Mouse (Mus musculus) layer of hippocampus, adult 8-10 months (tissue): ENCODE measurements around the gene Nefh. TPM values are rescaled to one million over a fixed set of nuclear protein-coding genes. Genes with fewer than 3 reads are reported as not detected.

Experiments
- DNase-seq, 2 experiments: peaks; one replicate each; pipeline ENCODE4 v3.0.0; 2022; ENCODE audit warnings: low spot score in 2 of 2
- microRNA-seq, 2 experiments: library from miRNA; unstranded; fragments of <30 nt; microRNA quantifications; one replicate each; pipeline ENCODE4 v1.2.0; 2022
- total RNA-seq, 4 experiments: library from RNA; stranded (reverse); gene quantifications; 2 replicates each; pipeline ENCODE4 v1.2.4; 2022

The Nefh gene
- total RNA-seq, 4 experiments from 2014 or later, result 42.3 to 45.7 (median 45.6) TPM

GRCm38 (mm10) chr11:4953401-4953800 is 5.5 kb upstream of the Nefh start:
- no peak for DNase-seq

DNA sequence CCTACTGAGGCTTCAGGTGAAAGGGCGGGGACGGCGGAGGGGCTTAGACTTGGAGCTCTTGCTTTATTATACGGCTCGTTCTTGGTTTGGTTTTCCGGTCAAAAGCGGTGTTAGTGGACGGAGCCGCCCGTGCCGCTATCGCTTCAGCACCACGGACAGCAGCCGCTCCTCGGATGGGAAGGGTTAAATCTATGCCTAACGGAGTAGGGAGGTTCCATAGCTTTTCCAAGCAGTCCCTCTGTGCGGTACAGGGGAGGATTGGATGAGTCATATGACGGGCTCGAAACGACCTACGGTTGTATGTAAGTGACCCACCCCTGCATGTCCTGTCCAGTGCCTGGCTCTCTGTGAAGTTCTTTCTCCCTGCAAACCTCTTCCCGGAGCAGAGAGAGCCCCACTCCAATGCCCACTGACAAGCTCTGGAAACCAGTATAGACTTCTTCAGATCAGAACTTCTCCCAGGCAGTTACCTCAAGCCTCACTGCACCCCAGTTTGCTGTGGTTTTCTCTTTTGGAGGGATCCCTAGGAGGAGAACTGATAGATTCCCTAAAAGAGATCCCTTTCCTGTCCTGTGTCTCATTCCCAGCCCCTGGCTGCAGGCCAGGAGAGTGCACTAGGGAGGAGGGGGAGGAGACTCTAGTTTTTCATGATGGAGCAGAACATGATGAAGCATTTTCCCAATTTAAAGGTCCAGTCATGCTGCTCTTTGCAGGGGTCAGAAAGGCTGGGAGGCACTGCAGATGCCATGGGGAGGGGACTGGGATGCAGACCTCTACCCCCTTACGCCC is 1.6 kb upstream of the Nefh start:
- no peak for DNase-seq

DNA sequence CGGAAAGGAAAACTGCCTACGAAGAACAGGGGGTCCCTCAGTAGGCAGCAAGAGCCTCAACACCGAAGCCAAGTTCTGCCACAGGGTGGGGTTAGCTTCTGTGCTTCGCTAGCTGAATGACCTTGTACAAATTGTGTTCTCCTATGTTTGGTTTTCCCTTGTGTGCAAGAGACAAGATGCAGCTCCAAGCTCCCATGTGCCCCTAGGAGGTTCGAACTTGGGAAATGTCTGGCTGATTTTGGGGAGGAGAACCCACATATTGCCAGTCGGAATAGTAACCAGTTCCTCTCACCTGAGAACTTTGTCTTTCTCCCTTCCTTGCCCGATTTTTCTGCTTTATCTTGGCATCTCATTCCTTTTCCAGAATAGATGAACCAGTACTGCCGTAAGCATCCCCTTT is 928 bp upstream of the Nefh start:
- DNase-seq, result no peak

DNA sequence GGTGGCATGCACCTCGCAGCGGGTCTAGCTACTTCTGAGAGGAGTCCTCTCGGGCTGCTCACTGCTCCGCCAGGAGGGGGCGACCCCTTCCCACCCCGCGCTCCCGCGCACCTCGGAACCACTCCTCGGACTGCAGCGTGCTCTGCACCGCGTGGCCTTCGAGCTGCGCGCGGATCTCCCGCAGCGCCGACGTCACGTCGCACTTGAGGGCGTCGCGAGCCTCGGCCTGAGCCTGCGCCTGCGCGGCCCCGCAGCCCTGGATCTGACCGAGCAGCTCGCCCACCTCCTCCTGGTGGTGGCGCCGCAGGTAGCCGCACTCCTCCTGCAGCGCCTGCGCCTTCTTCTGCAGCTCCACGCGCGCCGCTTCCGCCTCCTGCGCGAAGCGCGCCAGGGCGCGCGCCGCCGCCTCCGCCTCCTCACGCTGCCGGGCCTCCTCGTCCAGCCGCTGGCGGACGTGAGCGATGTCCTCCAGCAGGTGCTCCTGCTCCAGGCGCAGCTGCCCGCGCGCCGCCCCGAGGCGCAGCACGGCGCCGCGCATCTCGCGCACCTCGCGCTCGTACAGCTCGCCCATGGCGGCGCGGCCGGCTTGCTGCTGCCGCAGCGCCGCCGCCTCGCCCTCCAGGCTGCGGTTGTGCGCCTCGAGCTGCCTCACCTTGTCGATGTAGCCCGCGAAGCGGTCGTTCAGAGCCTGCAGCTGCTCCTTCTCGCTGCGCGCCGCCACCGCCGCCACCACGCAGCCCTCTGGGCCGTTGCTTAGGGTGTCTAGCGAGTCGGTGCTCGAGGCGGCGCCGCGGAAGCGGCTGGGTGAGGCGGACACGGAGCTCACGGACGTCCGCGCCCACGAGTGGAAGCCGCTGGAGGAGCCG is 684 bp downstream of the Nefh start:
- DNase-seq, result peak; percentile 84 to 86

DNA sequence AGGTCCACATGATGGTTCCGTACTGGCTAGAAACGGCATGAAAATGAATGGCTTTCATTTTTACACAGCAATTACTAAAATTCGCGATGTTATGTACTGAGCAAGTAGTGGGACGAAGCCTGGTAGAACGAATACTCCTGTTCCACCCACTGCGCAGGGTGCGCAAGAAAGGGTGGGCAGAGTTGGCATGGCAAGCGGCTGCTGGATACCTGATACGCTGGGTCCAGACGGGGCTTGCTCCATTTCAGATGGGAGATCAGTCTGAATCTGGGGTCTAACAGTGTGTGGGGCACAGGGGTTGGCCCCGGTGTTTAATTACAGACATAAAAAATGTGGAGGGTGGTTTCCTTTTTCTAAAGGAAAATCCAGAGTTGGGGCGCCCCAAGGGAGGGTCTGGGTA is 1.3 kb downstream of the Nefh start:
- peak in 1 of 2 experiments; percentile 34 for DNase-seq

DNA sequence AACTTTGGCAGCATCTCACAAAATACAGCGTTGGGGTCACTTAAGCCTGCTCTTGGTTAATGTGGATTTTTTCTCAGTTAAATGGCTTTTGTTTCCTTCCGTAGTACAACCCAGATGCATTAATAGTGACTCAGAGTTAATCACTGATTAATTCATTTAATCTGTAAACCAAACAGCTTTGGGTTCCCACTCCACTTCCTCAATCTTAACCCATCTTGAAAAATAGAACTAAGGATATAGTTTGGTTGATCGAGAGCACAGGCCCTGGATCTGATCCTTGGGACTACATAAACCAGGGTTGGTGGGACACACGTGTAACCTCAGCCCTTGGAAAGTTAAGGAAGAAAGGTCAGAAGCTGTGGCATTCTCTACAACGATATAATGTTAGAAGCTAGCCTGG is 11.6 kb downstream of the Nefh start:
- DNase-seq, result no peak

DNA sequence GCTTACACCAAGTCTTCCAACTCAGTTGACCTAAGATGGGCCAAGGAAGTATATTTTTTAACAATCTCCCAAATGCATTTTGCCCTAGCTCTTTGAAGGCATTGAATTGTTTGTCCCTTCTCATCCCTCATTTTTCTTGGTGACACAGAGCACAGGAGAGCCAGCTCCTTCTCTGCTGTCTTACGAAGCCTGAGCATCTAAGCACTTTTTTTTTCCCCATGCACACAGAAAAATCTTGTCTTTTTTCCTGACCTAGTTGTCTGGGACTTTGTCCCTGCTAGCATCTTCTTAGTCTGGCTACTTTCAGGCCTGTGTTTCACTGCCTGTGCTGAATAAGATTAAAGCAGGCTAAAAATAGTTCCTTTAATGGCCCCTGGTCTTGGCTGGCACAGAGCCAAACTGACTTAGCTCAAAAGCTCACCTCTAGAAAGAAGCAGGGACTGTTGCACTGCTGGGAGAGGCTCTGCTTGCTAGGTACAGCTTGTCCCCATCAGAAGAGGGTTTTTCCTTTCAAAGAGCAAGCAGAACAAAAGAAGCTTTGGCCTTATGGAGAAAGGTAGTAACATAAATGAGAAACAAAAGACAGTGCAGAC is 16.8 kb downstream of the Nefh start:
- no peak for DNase-seq

DNA sequence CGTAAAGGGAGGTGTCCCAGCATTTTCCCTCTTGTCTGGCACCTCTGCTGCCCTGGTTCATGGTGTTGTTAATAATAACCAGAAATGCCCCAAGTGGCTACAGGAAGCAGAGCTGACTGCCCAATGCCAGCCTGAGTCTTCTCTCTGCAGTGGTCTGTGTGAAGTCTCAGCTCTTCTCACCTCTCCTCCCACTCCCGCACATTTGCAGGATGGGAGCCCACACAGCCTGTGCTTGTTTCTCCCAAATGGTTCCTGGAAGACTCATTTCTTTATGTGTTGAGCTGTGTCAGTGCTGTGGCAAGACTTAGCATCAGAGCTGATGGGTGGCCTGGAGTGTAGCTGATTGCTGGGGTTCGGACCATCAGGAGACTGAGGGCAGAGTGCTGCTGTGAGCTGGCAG is 20.6 kb downstream of the Nefh start:
- no peak for DNase-seq

DNA sequence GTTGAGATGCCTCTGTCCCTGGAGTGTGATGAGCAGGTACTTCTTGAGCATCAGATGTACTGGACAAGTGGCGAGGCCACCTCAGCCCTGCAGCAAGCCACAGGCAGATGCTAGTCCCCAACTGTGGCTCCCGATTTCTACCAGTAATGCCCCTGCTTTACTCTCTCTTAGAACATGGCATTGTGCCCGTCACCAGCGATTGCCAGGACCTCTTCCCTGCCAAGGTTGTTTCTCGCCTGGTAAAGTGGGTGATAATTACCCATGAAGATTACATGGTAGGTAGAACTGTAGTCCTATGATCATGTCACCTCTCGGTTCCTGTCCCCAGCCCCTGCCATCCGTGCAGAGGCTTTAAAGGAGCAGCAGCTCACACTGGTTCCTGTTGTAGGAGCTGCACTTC is 26.1 kb downstream of the Nefh start:
- no peak for DNase-seq

GRCm38 (mm10) chr11:4921281-4921680 is 26.6 kb downstream of the Nefh start:
- DNase-seq, result no peak

DNA sequence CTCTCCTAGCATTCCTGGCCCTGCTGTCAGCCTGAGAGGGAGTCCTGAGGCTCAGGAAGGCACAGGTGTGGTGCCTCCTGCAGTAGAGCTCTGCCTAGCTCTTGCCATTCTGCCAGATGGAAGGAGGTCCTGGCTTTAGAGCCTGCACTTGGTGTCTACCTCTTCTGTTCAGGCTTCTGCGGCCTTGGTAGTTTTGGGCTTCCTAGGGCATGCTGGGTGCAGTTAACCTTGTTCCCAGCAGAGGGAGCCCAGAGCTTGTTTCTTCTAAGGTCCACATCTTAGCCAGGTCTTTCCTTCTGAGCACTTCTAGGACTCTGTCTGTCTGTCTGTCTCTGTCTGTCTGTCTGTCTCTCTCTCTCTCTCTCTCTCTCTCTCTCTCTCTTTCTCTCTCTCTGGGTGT is 31.8 kb downstream of the Nefh start:
- peak in 1 of 2 experiments; percentile 60 for DNase-seq

DNA sequence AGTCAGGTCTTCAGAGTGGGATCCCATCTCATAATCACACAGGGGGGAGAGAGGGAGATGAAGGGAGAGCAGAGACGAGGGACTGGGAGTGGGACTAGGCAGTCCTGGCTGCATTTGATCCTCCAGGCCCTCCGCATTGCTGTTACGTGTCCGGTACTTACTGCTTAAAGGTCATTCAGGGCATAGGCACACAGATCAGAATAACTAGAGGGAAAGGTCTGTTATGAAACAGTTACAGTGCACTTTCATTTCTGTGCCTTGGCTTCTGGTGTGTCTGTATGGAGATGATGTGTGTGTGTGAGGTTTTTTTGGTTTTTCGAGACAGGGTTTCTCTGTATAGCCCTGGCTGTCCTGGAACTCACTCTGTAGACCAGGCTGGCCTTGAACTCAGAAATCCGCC is 41.6 kb downstream of the Nefh start:
- no peak for DNase-seq

DNA sequence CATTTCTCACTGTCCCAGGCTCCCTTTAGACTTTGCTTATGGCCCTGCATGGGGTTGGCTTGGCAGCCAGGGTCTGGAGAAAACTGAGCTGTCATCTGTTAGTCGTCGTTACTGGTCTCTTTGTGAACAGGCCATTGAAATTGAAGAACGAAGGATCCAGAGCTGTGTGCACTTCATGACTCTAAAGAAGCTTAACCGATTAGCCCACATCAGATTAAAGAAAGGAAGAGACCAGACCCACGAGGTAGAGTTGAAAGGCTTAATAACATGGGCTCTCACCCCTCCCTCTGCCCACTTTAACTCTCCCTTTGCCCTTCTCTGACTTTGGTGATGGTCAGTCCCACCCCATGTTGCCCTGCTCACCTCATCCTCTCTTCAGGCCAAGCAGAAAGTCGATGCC is 45.9 kb downstream of the Nefh start:
- DNase-seq, result no peak

- no peak for DNase-seq
Observed at GRCm38 (mm10) chr11:4900437-4900836, 47.4 kb downstream of the Nefh start.

- peak; percentile 75 to 79 for DNase-seq
Observed at GRCm38 (mm10) chr11:4894848-4895816, 52.7 kb downstream of the Nefh start, which contains the start of gene Thoc5. Gene Thoc5, plus strand, starts transcription at chr11:4895320.

Small RNA genes within 50 kb of the gene (microRNA-seq; reads per million reads assigned to microRNA genes)
- gene Mir6918, result 0.51 to 4.1 reads per million in 2 experiments

Other genes with a start within 250 kb of the Nefh start
- gene Uqcr10, start 243.7 kb downstream of the Nefh start, total RNA-seq, result 100 to 1,000 TPM; 342 to 372 (median 351) TPM
- gene Zmat5, start 243.4 kb downstream of the Nefh start, total RNA-seq, result 10 to 100 TPM; 30.9 to 38.1 (median 34.9) TPM
- 100 to 1,000 TPM; 253 to 297 (median 281) TPM for gene Cabp7, start 201.3 kb downstream of the Nefh start, total RNA-seq
- 10 to 100 TPM; 88.0 to 96.1 (median 90.3) TPM for gene Nf2, start 98.5 kb downstream of the Nefh start, total RNA-seq
- 100 to 1,000 TPM in 1 of 4 experiments, 10 to 100 TPM in 3; 89.8 to 108 (median 95.7) TPM for gene Nipsnap1, start 74.1 kb downstream of the Nefh start, total RNA-seq
- gene Thoc5, start 52.7 kb downstream of the Nefh start, total RNA-seq, result 10 to 100 TPM; 38.6 to 43.8 (median 41.4) TPM
- gene Ap1b1, start 38.8 kb upstream of the Nefh start, total RNA-seq, result 100 to 1,000 TPM; 144 to 152 (median 150) TPM
- 10 to 100 TPM; 48.3 to 100.0 (median 69.5) TPM for gene Rasl10a, start 110.1 kb upstream of the Nefh start, total RNA-seq
- gene Gas2l1, start 117.3 kb upstream of the Nefh start, total RNA-seq, result 10 to 100 TPM; 81.4 to 91.4 (median 86.0) TPM
- 10 to 100 TPM; 22.1 to 26.4 (median 24.2) TPM for gene Rhbdd3, start 150.9 kb upstream of the Nefh start, total RNA-seq
- gene Ewsr1, start 151.2 kb upstream of the Nefh start, total RNA-seq, result 100 to 1,000 TPM; 333 to 412 (median 383) TPM
- 1 to 10 TPM; 3.7 to 6.5 (median 5.2) TPM for gene Emid1, start 204.2 kb upstream of the Nefh start, total RNA-seq